Mouse (Mus musculus) neutrophil, adult 83 days (primary cell): ENCODE measurements around the gene Bmper. TPM values are rescaled to one million over a fixed set of nuclear protein-coding genes. Genes with fewer than 3 reads are reported as not detected.

Experiments used
- total RNA-seq, 2 experiments: library from RNA; stranded (reverse); gene quantifications; one replicate each; pipeline ENCODE4 v1.2.4; 2023

Gene Bmper
- not detected for total RNA-seq

GRCm38 (mm10) chr9:23222841-23223548, at the start of gene Bmper:
Gene Bmper (plus strand): TSS chr9:23223076.

